Mouse (Mus musculus) ES-Bruce4 (cell line): ENCODE results near the gene Ly86.

Experiments used
- CTCF ChIP-seq: IDR thresholded peaks from one replicate; pipeline ENCODE4 v1.8.1; 2011; ENCODE audit warnings: low read depth, low read length
- POLR2A ChIP-seq: IDR thresholded peaks from one replicate; pipeline ENCODE4 v1.8.1; 2011; ENCODE audit warnings: low read length; ENCODE audit not compliant: insufficient read depth

DNA sequence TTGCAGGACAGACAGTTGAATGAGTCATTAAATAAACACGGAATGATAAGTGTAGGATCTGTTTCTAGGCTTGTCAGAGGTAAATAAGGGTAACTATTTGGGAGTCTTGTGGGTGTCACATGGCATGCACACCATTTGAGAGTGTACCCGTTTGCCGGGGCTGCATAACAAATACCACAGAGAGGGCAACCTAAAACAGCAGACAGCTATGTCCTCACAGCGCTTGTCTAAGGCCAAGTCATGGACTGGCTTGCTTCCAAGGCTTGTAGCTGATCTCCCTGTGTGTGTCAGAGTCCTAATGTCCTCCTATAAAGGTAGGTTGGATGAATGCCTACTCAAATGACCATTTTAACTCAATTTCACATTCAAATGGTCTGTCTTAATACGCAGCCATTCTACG, 120.7 kb downstream of the Ly86 start:
- TF ChIP-seq CTCF (no peak), POLR2A (no peak)
